Mouse (Mus musculus) liver (tissue): Measurements from ENCODE around the gene Ccdc148.

Experiments used
- DNase-seq: peaks from one replicate; pipeline ENCODE4 v3.0.0-alpha.2; 2020; ENCODE audit warnings: mixed read lengths

Gene Ccdc148

DNA sequence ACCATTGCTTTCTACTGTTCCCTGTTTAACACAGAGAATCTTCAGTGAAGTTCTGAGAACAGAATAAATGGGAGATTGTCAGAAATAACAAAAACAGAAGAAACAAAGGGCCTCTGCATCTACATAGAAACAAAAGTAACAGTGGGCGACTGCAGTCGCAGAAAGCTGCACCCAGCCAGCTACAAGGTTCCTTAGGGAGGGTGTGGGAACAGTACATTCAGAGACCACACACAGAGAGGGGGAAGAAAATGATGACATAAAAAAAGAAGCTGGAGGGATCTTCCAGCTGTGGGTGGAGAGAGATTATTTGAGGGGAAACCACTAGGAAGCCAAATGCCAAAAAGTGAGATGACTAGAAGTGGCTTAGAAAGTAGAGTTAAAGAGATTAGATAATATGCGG lies 280.6 kb downstream of the Ccdc148 start:
- DNase-seq, result no peak

DNA sequence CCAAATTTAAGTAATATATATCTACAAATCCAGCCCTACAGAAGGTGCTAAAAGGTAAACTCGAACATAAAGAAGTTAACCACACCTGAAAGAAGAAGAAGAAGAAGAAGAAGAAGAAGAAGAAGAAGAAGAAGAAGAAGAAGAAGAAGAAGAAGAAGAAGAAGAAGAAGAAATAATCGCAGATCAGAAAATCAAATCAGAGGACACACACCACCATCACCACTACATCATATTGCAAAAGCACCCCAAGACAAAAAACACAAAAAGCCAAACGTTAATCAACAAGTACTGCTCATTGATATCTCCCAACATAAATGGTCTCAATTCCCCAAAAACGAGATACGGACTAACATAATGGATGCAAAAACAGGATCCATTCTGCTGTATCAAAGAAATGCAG lies 301.3 kb downstream of the Ccdc148 start, which contains the start of gene Gm11099:
Gm11099 (plus strand) TSS at position 301 of the 400 bp plus-strand sequence.
- no peak for DNase-seq

DNA sequence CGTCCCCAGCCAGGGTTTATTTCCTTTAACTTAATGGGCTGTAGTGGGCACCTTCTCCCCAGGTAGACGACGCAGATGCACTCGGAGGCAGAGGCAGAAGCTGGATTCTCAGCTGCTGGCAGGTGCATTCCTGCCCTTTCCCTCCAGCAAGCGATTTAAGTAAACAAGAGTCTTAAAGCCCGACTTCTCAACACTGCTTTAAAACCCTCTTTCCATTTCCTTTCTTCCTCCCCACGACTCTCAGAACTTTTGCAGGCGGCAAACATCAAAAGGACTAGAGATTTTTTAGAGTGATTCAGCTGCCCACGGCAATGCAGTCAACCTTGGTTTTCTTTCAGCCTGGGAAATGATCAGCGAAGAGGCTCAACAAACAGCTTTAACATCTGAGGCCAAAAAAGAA lies 316.0 kb downstream of the Ccdc148 start:
- no peak for DNase-seq

DNA sequence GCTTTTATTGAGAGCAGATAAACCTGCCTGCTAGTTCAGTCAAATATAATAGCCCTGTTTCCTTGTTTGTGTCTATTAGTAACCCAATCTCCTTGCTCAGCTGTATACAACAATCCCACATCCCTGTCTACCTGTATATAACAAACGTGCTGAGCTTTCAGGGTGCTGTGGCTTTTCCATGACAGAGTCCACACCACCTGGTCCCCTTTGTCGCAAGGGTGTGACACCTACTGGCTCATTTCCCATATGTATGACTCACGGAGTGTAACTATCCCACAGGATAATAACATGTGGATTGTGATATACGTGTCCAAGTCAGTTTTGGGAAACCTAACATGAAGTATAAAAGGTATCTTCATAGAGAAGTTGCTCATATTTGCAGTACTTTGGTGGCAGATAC lies 318.0 kb downstream of the Ccdc148 start:
- no peak for DNase-seq

DNA sequence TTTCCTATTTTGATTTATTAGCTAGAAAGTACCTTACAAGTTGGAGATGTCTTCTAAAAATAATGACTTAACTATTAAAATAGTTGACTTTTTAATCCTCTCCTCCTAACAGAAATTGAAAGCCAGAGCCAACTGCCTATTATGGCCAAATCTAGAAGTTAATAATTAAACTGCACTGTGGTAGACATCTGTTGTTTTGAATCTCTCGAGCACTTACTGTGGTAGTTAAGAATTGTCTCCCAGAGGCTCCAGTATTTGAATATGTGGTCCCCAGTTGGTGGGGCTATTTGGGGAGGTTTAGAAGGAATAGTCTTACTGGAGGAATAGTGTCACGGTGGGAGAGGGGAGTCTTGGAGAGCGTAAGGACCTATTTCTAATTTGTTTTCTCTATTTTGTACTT lies 319.5 kb downstream of the Ccdc148 start:
- no peak for DNase-seq

DNA sequence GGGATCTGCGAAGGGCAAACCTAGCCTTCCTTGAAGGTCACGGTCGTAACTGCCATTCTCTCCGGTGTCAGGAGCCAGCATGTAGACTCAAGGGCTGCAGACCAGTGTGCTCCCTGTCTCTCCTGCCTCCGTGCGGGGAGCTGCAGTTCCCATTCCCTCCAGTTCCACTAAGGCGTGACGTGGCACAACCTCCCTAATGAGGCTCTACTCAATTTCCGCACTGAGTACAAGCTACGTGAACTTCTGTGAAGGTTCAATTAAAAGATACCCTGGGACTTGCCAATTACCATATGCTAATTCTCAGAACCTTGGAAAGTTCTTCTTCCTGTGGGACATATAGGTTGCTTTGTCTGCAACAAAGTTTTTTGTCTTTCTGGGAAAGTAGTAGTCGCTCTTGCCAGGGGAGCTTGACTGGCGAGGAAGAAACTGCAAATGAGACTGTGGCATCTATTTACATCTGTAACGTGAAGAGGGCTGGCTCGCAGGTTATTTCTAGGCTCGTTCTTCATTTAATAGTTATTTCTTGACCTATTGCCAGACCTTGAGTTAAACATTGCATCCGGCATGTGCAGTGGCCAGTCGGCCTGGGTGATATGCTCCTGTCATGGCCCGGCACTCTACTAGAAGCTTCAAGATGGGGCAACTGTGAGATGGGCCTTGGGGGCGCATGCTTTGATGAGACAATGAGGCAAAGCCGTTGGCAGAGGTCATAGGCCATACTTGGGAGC lies 328.1 kb downstream of the Ccdc148 start:
- no peak for DNase-seq

DNA sequence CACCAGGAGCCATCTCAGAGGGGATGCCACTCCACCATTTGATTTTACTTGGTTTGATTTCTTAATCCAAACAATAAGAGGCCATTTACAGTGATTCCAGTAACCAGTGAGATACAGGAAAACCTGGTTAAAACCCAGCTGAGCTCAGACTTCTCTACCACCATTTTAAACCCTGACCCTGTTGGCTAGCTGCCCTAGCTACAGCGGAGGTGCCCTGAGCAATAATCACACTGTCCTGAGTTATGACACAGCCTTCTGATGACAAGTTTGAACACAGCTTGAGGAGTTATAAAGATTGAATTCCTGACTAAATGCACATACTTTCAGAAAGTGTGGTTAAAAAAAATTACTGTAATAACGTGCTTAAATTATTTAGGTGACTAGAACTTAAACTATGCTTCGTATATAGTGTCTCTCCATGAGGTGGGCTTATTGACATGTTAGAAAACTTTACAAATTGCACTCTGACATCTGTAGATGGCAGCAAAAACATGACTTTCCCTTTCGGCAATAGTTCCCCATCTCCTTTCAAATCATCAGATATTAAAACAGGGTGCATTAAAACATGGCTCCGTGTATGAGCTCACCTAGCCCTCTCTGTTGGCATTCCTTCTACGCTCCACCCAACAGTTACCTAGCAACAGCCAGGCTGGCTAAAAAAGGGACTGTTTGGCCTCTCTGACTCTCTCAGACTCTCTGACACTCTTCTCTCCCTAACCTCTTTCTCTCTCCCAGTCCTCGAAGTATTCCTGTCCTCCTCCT lies 330.3 kb downstream of the Ccdc148 start:
- DNase-seq, result no peak

DNA sequence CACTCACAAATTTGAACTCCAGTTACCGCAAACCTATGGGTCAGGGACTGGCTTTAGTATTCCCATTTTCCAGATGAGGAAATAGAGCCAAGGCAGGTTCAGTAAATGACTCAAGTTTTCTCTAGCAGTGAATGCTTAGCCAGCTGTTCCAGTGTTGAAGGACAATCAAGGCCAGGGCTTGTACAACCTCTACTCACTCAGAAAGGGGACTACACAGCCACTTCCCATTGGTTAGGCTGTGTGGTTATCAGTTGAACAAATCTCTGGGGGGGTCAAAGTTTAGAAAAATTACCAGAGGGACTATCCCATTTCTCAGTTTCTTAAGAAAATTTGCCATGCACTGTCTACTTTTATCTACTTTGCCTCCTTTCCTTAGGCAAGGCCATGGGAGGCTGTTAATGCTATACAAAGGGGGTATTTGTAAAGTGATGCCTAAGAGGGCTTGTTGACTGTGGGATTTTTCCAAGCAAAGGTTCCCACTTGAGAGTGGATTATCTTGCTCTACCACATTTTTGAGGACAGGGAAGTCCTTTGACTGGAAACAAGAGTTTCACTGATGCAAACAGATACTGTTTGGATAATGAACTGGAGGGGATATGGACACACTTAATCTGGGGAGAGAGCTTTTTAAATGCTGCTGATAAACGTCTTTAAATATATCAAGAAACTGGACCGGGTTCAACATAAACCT lies 331.4 kb downstream of the Ccdc148 start:
- DNase-seq, result no peak

DNA sequence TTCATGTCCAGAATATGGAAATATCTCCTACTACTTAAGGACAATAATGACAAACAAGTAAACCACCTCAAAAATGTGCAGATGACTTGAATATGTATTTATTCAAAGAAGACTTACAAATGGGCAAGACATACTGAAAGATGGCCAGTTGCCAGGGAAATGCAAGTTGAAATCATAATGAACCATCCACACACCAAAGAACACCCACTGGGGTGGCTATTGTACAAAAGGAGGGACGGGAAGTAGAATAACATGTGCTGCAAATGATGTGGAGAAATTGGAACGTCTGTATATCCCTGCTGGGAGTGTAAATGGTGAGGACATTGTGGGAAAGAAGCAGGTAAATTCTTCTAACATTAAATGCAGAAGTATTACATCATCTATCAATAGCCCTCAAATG lies 347.5 kb downstream of the Ccdc148 start:
- DNase-seq, result no peak

DNA sequence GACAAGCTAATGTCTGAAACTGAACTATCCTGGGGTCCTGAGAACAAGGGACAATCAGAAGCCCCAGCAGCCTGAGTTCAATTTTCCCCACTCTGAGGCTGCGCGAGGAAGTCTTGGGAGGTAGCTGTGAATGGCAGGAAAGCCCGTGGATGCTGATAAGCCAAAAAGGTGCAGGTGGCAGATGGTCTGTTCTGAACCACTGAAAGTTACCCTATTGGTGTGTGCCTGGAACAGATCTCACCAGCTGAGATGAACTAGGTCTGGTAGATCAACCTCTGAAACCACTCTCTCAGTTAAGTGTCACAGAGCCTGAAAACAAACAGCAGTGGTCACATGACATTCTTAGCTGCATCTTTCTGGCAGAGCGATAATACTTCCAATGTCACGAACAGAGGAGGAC lies 360.9 kb downstream of the Ccdc148 start:
- no peak for DNase-seq

DNA sequence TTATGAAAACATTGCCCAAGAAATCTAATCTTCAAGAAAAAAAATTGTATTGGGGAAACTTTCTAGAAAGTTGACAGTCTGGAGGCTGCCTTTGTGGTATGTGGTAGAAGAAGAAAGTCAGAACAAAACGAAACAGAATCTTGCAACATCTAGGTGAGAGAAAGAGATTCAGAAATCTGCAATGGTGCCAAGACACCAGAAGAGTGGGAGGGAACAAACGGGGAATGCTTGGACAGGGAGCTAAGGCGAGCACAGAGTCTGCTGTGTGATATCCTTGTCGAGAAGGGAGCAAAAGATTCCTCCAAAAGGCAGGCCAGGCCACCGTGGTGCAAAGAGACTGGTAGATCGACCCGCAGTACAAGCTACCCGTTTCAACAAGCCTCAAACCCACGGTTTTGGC lies 361.4 kb downstream of the Ccdc148 start:
- no peak for DNase-seq

DNA sequence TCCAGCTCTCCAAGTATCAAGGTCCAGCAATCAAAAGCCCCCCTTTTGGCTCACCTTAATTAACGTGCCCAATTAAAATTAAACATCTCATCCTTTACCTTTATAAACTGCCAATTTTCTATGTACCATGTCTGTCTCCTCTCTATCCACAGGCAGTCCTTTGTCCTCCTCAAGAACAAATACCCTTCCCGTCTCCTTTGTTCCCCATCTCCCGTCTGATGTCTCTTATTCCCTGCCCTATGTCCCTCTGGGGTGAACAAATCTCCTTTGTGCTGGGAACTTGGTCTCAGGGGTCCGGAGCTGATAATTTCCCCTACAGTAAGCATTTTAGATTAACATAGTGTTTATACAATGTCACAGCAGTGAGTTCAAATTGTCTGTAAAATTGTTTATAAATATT lies 363.0 kb downstream of the Ccdc148 start:
- DNase-seq, result no peak

DNA sequence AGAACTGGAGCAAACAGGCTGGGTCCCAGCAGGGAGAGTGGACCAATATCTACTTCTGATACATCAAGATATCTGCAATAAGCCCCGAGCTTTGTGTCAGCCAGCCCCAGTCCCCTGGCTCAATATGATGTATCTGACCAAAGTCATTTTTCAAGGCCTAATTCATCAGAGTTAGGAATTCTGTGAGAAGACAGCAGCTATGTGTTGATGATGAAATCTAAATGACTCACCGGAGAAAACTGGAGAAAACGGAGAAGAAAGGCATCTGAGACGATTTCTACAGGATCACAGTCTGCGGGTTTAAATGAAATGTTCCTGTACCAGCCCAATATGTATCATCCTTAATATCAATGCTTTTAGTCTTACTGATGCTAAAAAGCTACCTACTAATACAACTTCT lies 365.1 kb downstream of the Ccdc148 start:
- DNase-seq, result no peak

DNA sequence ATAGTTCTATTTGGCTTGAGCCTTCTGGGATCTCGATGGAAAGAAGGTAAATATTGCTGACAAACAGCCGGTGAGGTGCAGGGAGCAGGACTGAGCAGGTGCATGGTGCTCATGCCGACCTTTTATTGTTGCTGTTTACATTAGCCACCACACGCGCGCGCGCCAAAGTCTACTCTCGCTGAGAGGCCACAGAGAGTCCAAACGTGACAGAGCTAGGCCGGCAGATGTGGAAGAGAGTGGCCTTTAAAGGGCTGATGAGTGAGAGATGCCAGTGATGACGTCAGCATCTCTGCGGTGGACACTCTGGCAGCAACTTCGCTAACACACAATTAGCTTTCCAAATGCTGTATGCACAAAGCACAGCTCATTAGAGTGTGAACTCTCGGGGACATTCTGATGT lies 366.0 kb downstream of the Ccdc148 start:
- DNase-seq, result no peak

DNA sequence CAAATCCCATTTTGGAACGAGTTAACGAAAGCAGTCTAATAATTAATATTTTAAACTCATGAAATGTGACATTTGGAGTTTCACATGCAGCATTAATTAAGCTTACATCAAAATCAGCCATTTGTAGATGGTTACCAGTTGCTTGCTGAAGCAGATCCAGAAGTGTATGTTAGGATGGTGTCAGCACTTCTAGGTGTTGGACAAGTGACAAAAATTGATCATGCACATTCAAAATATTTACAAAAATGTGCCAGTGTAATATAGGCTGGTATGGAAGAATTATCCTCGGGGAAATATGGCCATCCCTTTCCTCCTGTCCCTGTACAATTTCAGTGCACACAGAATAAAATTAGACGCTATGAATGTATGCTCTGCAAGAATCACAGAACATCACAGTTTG lies 370.1 kb downstream of the Ccdc148 start:
- no peak for DNase-seq

DNA sequence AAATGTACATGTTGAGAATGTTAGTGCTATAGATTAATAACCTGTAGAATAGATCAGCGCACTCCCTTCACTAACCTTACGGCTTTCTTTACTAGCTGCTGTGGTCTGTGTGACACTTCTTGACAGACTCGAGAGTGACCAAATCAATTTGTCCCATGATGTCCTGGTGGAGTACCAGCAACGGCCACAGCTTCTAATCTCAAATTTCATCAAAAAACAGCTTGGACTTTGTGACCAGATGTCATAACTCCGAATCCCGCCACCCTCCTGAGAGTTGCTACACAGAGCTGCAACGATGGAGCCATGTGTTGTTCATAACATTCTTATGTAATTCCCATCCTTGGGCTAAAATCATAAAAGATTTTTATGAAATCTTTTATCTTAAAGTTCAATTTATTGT lies 370.5 kb downstream of the Ccdc148 start:
- DNase-seq, result no peak

DNA sequence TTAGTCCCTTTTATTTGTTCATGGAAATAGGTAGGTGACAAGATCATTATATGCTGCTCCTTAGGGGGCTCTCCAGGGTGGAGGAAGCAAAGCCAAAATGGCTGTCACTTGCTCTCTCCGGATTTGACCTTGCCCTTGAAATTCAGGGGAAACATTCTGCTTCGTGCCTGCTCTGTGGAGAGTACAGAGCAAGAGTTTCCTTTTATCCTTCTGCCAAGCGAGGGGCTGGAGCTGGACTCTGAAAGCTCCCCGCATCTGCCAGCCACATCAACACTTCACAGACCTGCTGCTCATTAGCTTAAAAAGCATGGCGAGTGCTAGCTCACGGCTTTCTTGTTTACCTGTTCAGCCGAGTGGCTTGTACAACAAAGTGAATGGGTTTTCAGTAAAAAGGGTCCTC lies 373.1 kb downstream of the Ccdc148 start:
- DNase-seq, result no peak

DNA sequence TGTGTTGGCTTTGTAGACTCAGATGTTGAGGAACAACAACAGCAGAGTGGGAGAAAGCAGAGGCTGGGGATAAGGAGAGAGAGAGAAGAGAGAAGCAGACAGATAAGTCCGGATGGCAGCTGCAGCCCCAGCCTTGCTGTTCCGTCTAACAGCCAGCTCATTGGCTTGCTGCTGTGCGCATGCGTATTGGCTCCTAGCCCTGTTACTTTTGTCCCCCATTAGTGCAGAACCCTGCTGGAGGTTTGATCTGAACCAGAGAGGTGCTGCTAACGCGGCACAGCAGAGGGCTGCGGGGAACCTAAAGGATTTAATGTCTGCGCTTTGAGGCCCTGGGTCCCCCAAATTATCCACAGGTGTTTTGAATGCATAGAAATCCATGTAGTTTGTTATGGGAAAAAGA lies 373.8 kb downstream of the Ccdc148 start:
- DNase-seq, result no peak

DNA sequence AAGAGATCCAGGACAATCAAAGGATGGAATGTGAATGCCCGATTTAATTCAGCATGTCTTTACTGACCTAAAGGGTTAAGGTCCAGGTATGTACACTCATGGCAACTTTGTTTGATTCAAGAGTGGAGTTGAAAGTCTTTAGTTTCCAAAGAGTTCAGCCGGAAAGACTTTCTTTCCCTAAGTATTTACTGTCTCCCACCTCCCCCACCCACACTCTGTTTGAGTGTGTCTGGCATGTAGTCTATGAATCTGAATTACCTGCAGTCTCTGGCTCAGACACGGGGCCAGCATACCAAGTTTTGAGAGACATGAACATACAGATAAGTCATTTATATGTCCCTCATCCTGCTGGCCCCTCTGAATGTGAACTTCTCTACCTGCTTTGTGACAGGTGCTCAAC lies 374.3 kb downstream of the Ccdc148 start:
- DNase-seq, result no peak

DNA sequence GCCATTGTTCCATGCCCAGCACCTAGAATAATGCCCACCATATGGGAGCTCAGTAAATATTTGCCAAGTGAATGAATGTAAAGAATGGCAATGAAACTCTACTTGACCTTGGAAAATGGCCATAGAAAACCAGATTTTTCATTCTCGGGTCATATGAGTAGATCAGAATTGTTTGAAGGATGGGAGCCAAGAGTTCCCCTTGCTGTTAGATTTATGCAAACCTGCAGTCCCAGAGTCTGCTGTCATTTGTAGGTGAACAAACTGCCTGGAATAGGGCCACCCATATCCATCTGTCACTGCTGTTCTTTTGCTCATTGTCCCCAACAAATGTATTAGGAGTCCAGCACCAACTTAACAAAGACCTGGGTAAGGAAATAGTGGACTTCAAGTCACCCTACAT lies 377.0 kb downstream of the Ccdc148 start:
- no peak for DNase-seq

DNA sequence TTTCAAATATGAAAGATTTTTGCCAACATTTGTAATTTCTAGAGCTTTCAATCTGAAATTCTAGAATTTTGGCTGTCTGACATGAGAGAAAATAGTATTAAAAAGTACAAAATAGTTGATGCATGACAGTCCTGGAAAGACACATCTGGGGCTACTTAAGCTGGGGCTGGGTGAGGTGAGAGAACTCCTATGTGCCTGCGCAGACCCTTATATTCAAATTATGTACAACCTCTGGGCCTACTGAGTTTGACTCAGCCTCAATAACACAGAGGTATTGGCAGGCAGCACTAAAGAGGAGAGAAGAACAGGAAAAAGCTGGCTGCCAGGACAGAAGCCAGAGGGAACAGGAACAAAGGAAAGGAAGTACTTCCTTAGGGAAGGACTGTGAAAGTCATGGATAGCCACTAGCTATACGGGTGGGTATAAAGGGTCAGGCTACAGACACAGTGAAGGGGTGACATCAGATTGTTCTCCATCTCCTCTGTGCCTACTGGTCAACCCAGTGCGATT lies 381.4 kb downstream of the Ccdc148 start:
- no peak for DNase-seq

DNA sequence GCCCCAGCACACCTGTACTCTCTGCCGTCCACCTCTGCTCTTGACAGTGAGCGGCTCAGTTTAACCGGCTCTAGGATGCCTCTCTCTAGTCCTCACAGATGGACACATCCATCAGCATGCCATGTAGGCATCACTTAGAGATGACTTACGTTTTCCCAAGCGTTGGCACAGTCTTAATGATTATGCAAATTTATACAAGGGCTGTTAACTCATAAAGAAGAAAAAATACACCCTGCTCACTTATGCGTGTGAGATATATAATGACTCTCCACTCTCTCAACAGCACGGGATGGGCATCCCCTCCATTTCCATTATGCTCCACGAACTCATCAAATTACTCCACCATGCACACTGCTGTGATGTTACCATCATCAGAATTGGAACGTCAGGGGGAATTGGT lies 386.6 kb downstream of the Ccdc148 start:
- DNase-seq, result no peak
